Mouse (Mus musculus): ENCODE results near the gene Rbm18. TPM values are rescaled to one million over a fixed set of nuclear protein-coding genes. Genes with fewer than 3 reads are reported as not detected.

Rbm18 gene
- polyA plus RNA-seq, 1 experiment from 2014 or later: 23.8 TPM

- peaks cover 98% of the 10 kb centered on the region for H3K27me3 ChIP-seq
- H3K9ac ChIP-seq: no peak overlapping the region
- no peaks in the 10 kb centered on the region for H3K36me3 ChIP-seq (replicated peaks)
- H3K4me1 ChIP-seq (replicated peaks): peaks cover 15% of the 10 kb centered on the region
- 11% methylated on average over 4 of the region's 4 CpGs for WGBS (ENCODE audit: insufficient replicate concordance)
- H3K4me3 ChIP-seq (replicated peaks): no peak overlapping the region
- no peak for ATAC-seq (ENCODE audit: insufficient read depth)
- H3K27ac ChIP-seq (replicated peaks): no peak overlapping the region
- no peak overlapping the region for H3K4me2 ChIP-seq
- no peaks in the 10 kb centered on the region for H3K9me3 ChIP-seq (replicated peaks)
Measured at GRCm38 (mm10) chr2:36092748-36093147, 43.8 kb downstream of the Rbm18 start.

GRCm38 (mm10) chr2:36090853-36091741 is 45.5 kb downstream of the Rbm18 start:
- no peak overlapping the region for H3K9ac ChIP-seq
- H3K4me2 ChIP-seq: peak overlapping the region; percentile 70

GRCm38 (mm10) chr2:36089190-36089589 is 47.4 kb downstream of the Rbm18 start:
- Histone ChIP-seq H3K9ac (no peak overlapping the region), H3K27me3 (peaks cover 80% of the 10 kb centered on the region), H3K4me2 (no peak overlapping the region), H3K4me1 (replicated peaks) (peaks cover 15% of the 10 kb centered on the region), H3K9me3 (replicated peaks) (no peaks in the 10 kb centered on the region), H3K4me3 (replicated peaks) (no peak overlapping the region), H3K36me3 (replicated peaks) (no peaks in the 10 kb centered on the region), H3K27ac (replicated peaks) (no peak overlapping the region)
- ATAC-seq (ENCODE audit: insufficient read depth): no peak
- 49% methylated on average over 3 of the region's 3 CpGs for WGBS (ENCODE audit: insufficient replicate concordance)

More at GRCm38 (mm10) chr2:36090853-36091741, 45.5 kb downstream of the Rbm18 start:
- Histone ChIP-seq H3K4me3 (replicated peaks) (peak overlapping the region; percentile 53), H3K27ac (replicated peaks) (no peak overlapping the region), H3K4me1 (replicated peaks) (peaks cover 15% of the 10 kb centered on the region), H3K27me3 (peaks cover 98% of the 10 kb centered on the region), H3K9me3 (replicated peaks) (no peaks in the 10 kb centered on the region), H3K36me3 (replicated peaks) (no peaks in the 10 kb centered on the region)
- WGBS (ENCODE audit: insufficient replicate concordance): 1% methylated on average over 70 of the region's 70 CpGs
- ATAC-seq (ENCODE audit: insufficient read depth): peak; percentile 77

GRCm38 (mm10) chr2:36085041-36085440 is 51.5 kb downstream of the Rbm18 start:
- H3K9me3 ChIP-seq (replicated peaks): no peaks in the 10 kb centered on the region

GRCm38 (mm10) chr2:36082802-36083580 is 53.6 kb downstream of the Rbm18 start:
- Histone ChIP-seq H3K4me2 (no peak overlapping the region), H3K4me3 (replicated peaks) (no peak overlapping the region), H3K27ac (replicated peaks) (no peak overlapping the region), H3K9ac (no peak overlapping the region), H3K36me3 (replicated peaks) (no peaks in the 10 kb centered on the region), H3K27me3 (peaks cover 22% of the 10 kb centered on the region), H3K9me3 (replicated peaks) (no peaks in the 10 kb centered on the region), H3K4me1 (replicated peaks) (no peaks in the 10 kb centered on the region)
- WGBS (ENCODE audit: insufficient replicate concordance): 56% methylated on average over 9 of the region's 9 CpGs
- no peak for ATAC-seq (ENCODE audit: insufficient read depth)

More at GRCm38 (mm10) chr2:36085041-36085440, 51.5 kb downstream of the Rbm18 start:
- peaks cover 42% of the 10 kb centered on the region for H3K27me3 ChIP-seq
- ATAC-seq (ENCODE audit: insufficient read depth): no peak
- 65% methylated on average over 1 of the region's 1 CpGs for WGBS (ENCODE audit: insufficient replicate concordance)
- H3K27ac ChIP-seq (replicated peaks): no peak overlapping the region
- no peak overlapping the region for H3K9ac ChIP-seq
- H3K36me3 ChIP-seq (replicated peaks): no peaks in the 10 kb centered on the region
- H3K4me3 ChIP-seq (replicated peaks): no peak overlapping the region
- H3K4me2 ChIP-seq: no peak overlapping the region
- H3K4me1 ChIP-seq (replicated peaks): no peaks in the 10 kb centered on the region

- peaks cover 14% of the 10 kb centered on the region; the same call in 1 of the 2 replicates for H3K27me3 ChIP-seq
- 22% methylated on average over 9 of the region's 9 CpGs for WGBS (ENCODE audit: insufficient replicate concordance)
- no peaks in the 10 kb centered on the region for H3K36me3 ChIP-seq (replicated peaks)
- no peak overlapping the region for H3K4me3 ChIP-seq (replicated peaks)
- peak overlapping the region; percentile 57; the same call in 1 of the 2 replicates for H3K27ac ChIP-seq (replicated peaks)
- H3K9ac ChIP-seq: no peak overlapping the region
- H3K4me2 ChIP-seq: peak overlapping the region; percentile 23
- no peaks in the 10 kb centered on the region for H3K9me3 ChIP-seq (replicated peaks)
- ATAC-seq (ENCODE audit: insufficient read depth): peak; percentile 90
- H3K4me1 ChIP-seq (replicated peaks): no peaks in the 10 kb centered on the region
Measured at GRCm38 (mm10) chr2:36081446-36081845, 55.1 kb downstream of the Rbm18 start.

- no peaks in the 10 kb centered on the region for H3K4me1 ChIP-seq (replicated peaks)
- H3K27me3 ChIP-seq: 0 out of 2 replicates have a peak, but pooled peaks cover 6% of the 10 kb centered on the region
- H3K4me2 ChIP-seq: no peak overlapping the region
- H3K4me3 ChIP-seq (replicated peaks): no peak overlapping the region
- WGBS (ENCODE audit: insufficient replicate concordance): 30% methylated on average over 11 of the region's 11 CpGs
- no peaks in the 10 kb centered on the region for H3K36me3 ChIP-seq (replicated peaks)
- ATAC-seq (ENCODE audit: insufficient read depth): no peak
- no peaks in the 10 kb centered on the region for H3K9me3 ChIP-seq (replicated peaks)
- H3K27ac ChIP-seq (replicated peaks): no peak overlapping the region
- no peak overlapping the region for H3K9ac ChIP-seq
Measured at GRCm38 (mm10) chr2:36077160-36077761, 59.3 kb downstream of the Rbm18 start.

GRCm38 (mm10) chr2:36075210-36075609 is 61.4 kb downstream of the Rbm18 start:
- no peaks in the 10 kb centered on the region for H3K36me3 ChIP-seq (replicated peaks)
- WGBS (ENCODE audit: insufficient replicate concordance): 47% methylated on average over 5 of the region's 5 CpGs
- no peak for ATAC-seq (ENCODE audit: insufficient read depth)
- 0 out of 2 replicates have a peak, but pooled peaks cover 6% of the 10 kb centered on the region for H3K27me3 ChIP-seq
- no peak overlapping the region for H3K4me3 ChIP-seq (replicated peaks)
- no peak overlapping the region for H3K4me2 ChIP-seq
- H3K4me1 ChIP-seq (replicated peaks): no peaks in the 10 kb centered on the region
- H3K27ac ChIP-seq (replicated peaks): no peak overlapping the region
- H3K9me3 ChIP-seq (replicated peaks): no peaks in the 10 kb centered on the region
- no peak overlapping the region for H3K9ac ChIP-seq

- Histone ChIP-seq H3K9me3 (replicated peaks) (no peaks in the 10 kb centered on the region), H3K36me3 (replicated peaks) (no peaks in the 10 kb centered on the region), H3K4me3 (replicated peaks) (no peak overlapping the region), H3K9ac (no peak overlapping the region), H3K27ac (replicated peaks) (no peak overlapping the region), H3K4me1 (replicated peaks) (no peaks in the 10 kb centered on the region), H3K4me2 (no peak overlapping the region), H3K27me3 (0 out of 2 replicates have a peak, but pooled peaks cover 6% of the 10 kb centered on the region)
- no peak for ATAC-seq (ENCODE audit: insufficient read depth)
- WGBS (ENCODE audit: insufficient replicate concordance): 26% methylated on average over 3 of the region's 3 CpGs
Measured at GRCm38 (mm10) chr2:36073781-36074180, 62.8 kb downstream of the Rbm18 start.

- Histone ChIP-seq H3K4me3 (replicated peaks) (no peak overlapping the region), H3K9ac (no peak overlapping the region), H3K27me3 (no peaks in the 10 kb centered on the region), H3K36me3 (replicated peaks) (no peaks in the 10 kb centered on the region), H3K4me2 (no peak overlapping the region), H3K9me3 (replicated peaks) (no peaks in the 10 kb centered on the region), H3K27ac (replicated peaks) (no peak overlapping the region), H3K4me1 (replicated peaks) (no peaks in the 10 kb centered on the region)
- WGBS (ENCODE audit: insufficient replicate concordance): 60% methylated on average over 8 of the region's 8 CpGs
- ATAC-seq (ENCODE audit: insufficient read depth): peak; percentile 76
Measured at GRCm38 (mm10) chr2:36071660-36072305, 64.8 kb downstream of the Rbm18 start.
